Mouse (Mus musculus): ENCODE data around the gene Fitm1.

Gene Fitm1

DNA sequence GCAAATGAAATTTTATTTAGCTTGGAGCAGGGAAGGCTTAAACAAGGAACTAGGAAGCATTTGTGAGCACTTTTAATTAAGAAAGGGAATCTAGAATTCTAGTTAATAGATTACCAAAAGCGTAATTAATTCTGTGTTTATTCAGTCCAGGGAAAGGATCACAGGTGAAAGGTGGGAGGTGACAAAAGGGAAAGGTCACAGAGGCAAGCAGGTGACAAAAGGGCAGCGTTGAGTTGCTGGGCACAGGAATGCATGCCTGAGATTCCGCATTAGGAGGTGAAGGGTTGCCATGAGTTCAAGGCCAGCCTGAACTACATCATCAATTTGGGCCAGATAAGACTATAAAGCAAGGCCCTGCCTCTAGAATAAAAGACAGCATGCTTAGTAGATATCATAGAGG lies 7.9 kb upstream of the Fitm1 start:
- DNase-seq (ENCODE audit: low read depth in 2 of 2, low spot score in 2 of 2) = no peak

DNA sequence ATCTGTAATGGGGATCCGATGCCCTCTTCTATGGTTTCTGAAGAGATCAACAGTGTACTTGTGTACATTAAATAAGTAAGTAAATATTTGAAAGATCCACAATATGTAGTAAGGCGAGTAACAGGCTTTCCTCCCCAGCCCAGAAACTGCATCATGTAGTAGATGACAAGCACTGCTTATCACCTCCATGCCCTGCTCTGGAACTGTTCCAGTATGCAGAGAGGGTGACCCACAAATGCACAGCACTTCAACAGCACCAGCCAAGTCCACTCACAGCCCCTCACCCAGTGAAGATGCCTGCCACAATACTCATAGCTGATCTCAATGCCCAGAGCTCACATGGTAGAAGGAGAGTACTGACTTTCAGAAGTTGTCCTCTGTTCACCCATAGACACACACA lies 4.8 kb upstream of the Fitm1 start:
- no peak for DNase-seq (ENCODE audit: low read depth in 2 of 2, low spot score in 2 of 2)

DNA sequence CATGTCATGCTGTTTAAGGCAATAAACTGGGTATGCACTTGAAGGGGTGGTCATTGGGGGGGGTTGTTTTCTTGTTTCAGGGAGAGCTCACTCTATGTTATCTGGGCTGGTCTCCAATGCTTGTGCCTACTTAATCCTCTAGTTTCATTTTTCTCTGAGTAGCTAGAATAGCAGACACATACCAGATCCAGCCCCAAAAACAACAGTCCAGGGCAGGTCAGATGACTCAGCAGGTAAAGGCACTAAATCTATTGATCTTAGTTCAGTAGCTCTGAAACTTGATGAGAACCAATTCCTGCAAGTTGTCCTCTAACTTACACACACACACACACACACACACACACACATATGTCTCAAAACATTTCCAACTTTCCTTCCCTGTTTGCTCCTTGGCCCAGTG lies 3.7 kb upstream of the Fitm1 start:
- no peak for DNase-seq (ENCODE audit: low read depth in 2 of 2, low spot score in 2 of 2)

DNA sequence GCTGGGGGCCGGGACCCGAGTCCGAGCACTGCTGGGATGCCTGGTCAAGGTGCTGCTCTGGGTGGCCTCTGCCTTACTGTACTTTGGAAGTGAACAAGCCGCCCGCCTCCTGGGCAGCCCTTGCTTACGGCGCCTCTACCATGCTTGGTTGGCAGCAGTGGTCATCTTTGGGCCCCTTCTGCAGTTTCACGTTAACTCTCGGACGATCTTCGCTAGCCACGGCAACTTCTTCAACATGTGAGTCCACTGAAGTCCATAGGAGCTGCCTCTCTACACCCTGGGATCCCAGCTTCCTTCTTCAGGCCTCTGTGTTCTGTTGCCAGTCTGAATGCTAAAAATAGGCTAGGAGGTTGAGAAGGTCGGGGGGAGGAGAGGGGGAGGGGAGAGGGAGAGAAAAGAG lies 294 bp downstream of the Fitm1 start:
- no peak for DNase-seq (ENCODE audit: low read depth in 2 of 2, low spot score in 2 of 2)

DNA sequence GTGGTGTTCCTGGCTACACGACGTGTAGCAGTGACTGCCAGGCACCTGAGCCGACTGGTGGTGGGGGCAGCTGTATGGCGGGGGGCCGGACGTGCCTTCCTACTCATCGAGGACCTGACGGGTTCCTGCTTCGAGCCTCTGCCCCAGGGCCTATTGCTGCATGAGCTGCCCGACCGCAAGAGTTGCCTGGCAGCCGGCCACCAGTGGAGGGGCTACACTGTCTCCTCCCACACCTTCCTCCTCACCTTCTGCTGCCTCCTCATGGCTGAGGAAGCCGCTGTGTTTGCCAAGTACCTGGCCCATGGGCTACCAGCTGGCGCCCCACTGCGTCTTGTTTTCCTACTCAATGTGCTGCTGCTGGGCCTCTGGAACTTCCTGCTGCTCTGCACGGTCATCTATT lies 959 bp downstream of the Fitm1 start:
- DNase-seq (ENCODE audit: low read depth in 2 of 2, low spot score in 2 of 2) = no peak

DNA sequence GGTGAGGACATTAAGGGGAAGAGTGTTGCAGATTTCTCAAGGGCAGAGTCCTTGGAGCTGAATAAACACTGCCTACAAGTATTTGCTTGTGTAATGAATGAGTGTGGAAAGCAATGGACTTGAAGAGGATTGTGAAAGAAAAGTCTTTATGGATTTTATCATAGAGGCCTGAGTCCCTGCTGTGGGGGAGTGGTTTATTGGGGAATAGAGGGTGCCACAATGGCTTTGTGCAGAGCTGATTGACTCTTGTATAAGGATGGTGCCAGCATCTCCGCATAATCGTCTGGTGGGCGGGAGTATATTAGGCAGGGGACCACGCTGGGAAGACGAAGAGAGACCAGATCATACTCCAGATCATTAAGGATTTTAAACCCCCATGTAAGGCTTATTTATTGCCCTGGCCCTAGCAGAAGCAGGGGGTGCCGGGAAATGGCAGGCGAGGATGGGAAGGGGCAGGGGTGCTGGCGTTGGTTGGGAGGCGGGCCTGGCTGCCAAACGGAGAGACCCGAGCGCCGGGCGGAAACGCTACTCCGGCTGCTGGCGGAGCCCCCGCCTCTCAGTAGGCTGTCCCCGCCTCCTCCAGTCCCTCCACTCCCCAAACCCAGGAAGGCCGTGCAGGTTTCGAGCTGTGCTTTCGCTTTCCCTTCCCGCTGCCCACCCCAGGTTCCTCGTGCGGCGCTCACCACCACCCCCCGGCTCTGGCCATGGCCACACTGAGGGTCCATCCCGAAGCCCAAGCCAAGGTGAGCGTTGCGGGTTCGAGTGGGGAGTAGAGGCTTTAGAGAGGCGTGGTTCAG lies 2.7 kb downstream of the Fitm1 start, which contains the start of gene Psme1:
Gene Psme1, plus strand, starts transcription at position 253 of the 797 bp plus-strand sequence.
- DNase-seq (ENCODE audit: low read depth in 2 of 2, low spot score in 2 of 2) = peak; percentile 70 to 71

DNA sequence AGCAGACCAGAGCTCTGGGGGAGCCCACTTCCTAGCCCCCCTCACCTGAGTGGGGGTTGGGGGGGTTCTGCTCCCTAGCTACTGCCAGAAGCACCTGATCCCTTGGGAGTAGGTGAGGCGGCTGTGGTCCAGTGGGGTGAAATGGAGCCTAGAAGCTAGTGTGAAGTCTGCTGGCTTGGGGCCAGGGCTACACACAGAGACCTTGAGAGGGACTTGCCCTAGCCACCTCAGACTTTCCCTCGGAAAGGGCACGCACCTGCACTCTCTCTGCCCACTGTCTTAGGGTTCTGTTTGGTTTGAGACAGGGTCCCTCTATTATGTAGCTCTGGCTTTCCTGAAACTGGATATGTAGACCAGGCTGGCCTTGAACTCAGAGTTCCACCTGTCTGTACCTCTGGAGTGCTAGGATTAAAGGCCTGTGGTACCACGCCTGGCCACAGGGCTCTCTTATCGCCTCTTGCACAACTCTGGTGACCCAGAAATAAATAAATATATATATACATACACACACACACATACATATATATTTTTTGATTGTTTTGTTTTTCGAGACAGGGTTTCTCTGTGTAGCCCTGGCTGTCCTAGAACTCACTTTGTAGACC lies 3.4 kb downstream of the Fitm1 start:
- peak in 1 of 2 experiments; percentile 14 for DNase-seq (ENCODE audit: low read depth in 2 of 2, low spot score in 2 of 2)

DNA sequence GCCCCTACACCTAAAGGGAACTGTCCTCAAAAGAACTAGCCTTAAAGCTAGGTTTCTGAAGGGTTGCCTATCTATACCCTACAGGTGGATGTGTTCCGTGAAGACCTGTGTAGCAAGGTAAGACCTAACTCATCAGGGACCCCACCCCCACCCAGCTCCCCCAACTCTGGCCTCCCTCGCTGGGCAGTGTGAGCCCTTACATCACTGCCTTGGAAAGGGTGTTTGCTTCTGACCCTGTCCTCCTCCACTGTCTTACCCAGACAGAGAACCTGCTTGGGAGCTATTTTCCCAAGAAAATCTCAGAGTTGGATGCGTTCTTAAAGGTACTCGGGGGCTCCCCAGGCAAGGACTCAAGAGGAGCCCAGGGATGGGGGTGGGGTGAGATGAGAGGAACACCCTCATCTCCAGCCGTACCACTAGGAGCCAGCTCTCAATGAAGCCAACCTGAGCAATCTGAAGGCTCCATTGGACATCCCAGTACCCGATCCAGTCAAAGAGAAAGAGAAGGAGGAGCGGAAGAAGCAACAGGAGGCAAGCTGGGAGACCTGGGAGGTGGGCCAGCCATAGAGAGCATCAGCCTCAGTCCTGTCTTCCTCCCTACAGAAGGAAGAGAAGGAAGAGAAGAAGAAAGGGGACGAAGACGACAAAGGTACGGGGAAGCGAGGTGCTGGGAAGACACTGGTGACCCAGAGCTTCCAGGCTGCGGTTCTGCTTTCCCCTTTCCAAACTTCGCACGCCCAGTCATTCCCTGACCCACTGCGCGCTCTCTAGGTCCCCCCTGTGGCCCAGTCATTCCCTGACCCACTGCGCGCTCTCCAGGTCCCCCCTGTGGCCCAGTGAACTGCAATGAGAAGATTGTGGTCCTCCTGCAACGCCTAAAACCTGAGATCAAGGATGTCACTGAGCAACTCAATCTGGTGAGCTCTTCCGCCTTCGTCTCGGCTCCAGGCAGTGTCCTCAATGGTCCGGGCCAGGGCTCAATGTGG lies 4.4 kb downstream of the Fitm1 start:
- DNase-seq (ENCODE audit: low read depth in 2 of 2, low spot score in 2 of 2) = no peak

DNA sequence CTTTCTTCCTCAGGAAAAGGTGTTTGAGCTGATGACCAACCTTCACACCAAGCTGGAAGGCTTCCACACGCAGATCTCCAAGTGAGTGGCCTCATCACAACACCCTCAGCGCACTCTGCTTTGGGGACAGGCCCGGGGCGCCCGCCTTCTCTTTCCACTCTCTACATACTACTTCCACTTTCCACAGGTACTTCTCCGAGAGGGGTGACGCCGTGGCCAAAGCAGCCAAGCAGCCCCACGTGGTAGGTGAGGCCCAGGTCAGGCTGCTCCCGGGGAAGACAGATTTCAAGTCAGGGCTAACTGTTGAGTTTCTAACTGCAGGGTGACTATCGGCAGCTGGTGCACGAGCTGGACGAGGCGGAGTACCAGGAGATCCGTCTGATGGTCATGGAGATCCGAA lies 5.3 kb downstream of the Fitm1 start:
- no peak for DNase-seq (ENCODE audit: low read depth in 2 of 2, low spot score in 2 of 2)

DNA sequence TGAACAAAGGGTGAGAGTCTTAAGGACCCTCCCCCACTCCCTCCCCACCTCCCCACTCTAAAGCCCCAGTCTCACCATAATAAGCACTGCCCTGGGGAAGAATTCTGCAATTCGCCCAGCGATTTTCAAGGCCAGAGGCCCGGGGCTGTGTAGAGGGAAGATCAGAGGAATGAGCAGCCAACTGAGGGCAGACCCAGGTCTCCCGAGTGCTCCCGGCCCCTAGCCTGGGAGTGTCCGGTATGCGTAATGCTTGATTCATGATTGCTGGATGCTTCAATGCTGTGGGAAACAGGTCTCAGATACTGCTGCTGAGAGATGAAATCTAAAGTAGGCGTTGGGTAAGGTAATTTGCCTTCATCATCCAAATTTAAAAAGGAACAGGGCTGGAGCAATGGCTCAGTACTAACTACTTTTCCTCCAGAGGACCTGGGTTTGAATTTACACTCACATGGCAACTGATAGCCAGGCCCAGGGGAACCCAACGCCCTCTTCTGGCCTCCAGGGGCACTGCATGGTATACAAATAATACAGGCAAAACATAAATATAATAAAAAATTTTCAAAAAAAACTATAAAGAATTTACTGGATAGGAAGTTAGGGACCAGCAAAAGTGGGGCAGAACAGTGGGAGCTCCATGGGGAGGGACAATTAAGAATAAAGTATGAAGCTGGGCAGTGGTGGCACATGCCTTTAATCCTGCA lies 6.7 kb downstream of the Fitm1 start:
- no peak for DNase-seq (ENCODE audit: low read depth in 2 of 2, low spot score in 2 of 2)

DNA sequence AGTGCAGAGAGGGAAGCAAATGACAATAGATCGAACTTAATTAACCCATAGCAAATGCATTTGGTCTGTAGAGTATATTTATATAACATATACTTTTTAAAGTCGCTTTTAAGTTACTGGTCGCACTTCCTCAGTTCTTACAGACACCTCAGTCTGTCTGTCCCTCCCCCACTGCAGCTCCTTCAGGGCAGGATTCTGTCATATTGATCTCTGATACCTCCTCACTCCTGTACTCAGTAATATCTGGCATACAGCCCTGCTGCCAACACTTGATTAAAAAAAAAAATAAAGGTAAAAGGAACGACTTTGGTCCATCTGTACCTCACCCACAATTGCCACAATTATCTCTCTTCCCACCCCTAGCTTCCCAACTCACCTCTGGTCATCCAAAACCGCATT lies 8.9 kb downstream of the Fitm1 start:
- no peak for DNase-seq (ENCODE audit: low read depth in 2 of 2, low spot score in 2 of 2)

DNA sequence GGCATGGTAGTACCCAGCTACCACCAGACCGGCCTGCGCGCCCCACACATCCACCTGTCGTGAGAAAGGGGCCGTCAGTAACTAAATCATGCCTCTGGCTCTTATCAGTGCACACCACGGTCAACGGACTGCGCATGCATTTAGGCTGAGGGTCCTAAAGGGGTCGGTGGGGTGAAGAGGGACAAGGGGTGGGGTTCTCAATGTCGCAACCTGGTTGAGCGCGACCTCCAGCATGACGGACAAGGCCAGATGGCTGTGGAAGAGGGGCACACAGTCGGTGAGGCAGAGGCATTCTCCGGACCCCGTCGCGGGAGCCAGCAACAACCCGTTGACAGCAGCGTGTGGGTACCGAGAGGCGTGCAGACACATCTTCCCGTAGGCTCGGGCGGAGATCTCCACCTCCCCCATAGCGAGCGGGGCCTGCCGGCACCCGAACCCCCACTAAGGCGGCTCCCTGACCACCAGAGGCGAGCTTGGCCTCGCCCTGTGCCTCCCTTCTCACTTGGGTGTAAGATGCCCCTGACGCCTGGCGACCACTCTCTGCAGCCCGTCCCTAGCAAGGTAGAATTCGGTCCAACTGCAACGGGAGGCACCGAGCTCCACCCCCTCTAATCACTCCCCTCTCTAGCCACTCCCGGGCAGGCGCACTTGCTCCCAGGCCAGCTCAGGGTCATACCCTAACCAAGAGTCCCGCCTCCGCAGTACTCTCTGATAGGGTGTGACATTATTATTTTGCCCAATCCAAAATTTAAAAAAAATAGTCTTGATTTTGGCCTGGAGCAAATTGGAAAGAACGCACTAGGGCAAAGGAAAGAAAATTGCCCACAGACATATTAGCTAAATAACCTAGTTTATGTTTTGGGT lies 9.5 kb downstream of the Fitm1 start, which contains the start of gene Emc9:
Gene Emc9, minus strand, starts transcription at position 601 of the 864 bp plus-strand sequence.
- DNase-seq (ENCODE audit: low read depth in 2 of 2, low spot score in 2 of 2) = peak; percentile 64 to 65

DNA sequence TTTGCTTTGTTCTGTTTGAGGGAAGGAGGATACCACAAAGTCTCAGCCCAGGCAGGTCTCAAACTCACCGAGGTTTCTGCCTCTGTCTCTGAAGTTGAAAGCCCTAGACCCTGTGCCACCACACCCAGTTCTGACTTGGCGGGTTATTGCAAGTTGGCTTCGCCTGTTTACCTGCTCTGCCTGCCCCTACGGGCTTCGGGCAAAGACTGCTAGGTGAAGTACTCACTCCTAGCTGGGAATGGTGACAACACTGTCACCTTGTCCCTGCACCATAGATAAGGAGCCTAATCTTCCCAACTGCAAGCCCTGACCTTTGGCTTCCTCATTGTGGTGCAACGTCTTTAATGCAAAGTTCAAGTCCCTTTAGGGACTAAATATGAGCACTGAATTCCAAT lies 10.1 kb downstream of the Fitm1 start:
- peak; percentile 30 to 50 for DNase-seq (ENCODE audit: low read depth in 2 of 2, low spot score in 2 of 2)

DNA sequence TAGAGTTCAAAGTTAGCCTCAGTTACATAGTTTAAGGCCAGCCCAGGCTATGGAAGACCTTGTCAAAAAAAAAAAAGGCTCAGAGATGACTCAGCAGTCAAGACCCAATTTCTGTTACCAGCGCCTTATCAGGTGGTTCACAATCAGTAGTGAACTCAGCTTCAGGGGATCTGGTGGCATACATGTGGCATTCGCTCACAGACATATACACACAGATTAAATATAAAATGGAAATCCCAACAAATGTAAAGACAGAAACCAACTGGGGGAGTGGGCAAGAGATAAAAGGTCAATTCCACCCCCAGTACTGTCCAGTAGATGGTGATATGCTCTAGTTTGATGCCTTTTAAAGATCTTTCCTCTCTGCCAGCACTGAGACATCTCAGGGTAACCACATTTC lies 10.7 kb downstream of the Fitm1 start:
- DNase-seq (ENCODE audit: low read depth in 2 of 2, low spot score in 2 of 2) = no peak

DNA sequence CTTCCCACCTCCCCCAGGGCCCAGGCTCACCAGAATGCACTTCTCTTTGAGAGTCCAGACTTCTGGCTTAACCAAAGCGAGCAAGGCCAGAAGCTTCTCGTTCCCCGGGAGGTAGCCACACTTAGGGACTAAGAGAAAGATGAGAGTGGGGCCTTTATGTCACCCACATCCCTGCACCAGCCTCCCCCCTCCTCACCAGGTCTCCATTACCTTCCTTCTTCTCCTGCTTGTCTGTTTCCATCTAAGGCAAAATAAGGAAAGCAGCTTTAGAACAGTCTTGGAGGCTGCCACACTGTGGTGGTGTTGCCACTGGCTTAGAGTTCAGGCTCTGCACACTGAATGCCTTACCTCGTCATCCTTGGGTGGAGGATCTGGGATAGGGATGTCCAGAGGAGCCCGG lies 13.9 kb downstream of the Fitm1 start:
- DNase-seq (ENCODE audit: low read depth in 2 of 2, low spot score in 2 of 2) = no peak

DNA sequence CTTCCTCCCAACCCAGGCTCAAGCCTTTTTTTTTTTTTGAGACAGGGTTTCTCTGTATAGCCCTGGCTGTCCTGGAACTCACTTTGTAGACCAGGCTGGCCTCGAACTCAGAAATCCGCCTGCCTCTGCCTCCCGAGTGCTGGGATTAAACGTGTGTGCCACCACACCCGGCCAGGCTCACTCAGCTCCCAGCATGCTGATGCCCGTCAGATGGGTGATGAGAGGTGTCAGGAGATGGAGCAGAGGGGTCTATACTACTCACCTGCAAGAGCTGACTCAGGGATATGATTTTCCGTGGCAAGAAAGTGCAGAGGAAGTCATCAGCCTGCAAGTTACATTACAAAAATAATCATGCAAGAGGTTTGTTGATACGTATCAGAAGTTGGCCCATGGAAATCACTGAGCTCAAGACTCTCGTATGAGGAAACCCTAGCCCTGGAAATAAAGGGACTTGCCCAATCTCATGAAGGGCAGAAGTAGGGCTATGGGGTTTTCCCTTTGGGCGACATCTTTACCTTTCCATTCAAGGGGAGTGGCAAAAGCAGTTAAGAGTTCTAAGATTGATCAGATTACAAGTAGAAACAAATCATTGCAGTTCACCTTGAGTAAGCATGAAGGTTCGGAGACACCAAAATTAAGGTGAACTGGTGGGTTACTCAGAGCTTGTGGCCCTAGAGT lies 14.5 kb downstream of the Fitm1 start:
- no peak for DNase-seq (ENCODE audit: low read depth in 2 of 2, low spot score in 2 of 2)

DNA sequence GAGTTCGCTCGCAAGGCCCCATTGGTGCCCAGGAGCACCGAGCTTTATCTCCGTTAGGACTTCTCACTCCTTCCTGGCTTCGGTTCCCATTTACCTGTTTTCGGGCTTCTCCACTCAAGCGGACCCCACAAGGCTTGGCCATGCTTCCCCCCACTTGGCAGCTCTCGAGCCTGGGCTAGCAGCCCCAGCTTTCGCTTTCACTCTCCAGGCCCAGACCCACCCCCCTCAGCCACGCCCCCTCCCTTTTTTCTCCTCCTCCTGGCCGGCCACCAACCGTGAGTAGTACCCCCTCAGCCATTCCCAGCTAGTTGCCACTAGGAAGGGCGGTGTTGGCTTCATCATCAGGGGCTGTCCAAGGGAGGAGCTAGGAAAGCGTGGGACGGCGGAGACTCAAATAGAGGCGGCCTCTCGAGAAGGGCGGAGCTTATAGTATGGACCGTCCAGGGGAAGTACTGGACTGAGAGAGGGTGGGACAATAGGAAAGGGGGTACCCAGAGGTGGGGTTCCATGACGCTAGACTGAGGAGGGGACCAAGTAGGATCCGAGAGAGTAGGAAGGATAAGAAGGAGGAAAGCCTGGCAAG lies 15.4 kb downstream of the Fitm1 start, which contains the start of gene Psme2:
Gene Psme2, minus strand, starts transcription at position 366 of the 583 bp plus-strand sequence.
- peak; percentile 70 to 76 for DNase-seq (ENCODE audit: low read depth in 2 of 2, low spot score in 2 of 2)

DNA sequence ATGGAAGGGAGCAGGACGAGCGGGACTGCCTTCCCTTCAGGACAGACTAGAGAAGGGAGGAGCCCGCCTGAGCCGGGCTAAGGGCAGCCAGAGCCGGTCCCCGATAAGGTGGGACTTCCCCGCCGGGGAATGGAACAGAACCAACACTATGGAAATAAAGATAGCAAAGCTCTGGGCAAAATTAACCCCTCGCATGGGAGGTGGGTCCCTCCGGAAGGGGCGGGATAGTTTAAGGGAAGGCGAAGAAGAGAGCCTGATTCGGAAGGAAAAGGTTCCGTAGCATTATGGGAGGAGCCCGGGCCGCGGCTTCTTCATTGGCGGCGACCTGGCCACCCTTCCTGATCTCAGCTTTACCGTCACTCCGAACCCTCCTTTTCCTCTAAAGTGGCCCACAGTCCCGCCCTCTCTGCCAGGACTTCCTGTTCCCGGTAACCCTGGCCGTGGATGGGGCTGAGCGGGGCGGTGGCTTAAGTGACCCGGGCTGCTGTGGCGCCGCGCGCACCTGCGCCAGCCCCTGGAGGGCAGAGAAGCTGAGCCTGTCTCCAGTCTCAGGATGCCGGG lies 16.0 kb downstream of the Fitm1 start, which contains the start of gene Rnf31:
Gene Rnf31, plus strand, starts transcription at position 378 of the 561 bp plus-strand sequence.
- peak; percentile 78 to 82 for DNase-seq (ENCODE audit: low read depth in 2 of 2, low spot score in 2 of 2)
